Mouse (Mus musculus) fibroblast of lung, adult 2 months (primary cell): ENCODE measurements at regions not wholly inside any gene's neighbourhood (a gene's known extent, or its start where the extent isn't known, plus 50 kb on each side); places are given as distances from the start of the nearest gene placed in this dataset.

Experiments used
- DNase-seq: peaks from one replicate; pipeline ENCODE4 v3.0.0-alpha.2; 2011; ENCODE audit warnings: low read depth

GRCm38 (mm10) chr7:34587239-34587638 is 69.3 kb downstream of the Kctd15 start:
- no peak for DNase-seq

- DNase-seq: no peak
Observed at GRCm38 (mm10) chr7:34585312-34585865, 71.1 kb downstream of the Kctd15 start.

GRCm38 (mm10) chr7:34584870-34585269 is 71.7 kb downstream of the Kctd15 start:
- DNase-seq: no peak

- no peak for DNase-seq
Observed at GRCm38 (mm10) chr7:34580866-34581265, 75.7 kb downstream of the Kctd15 start.

- DNase-seq: no peak
Observed at GRCm38 (mm10) chr7:34571295-34571694, 85.2 kb downstream of the Kctd15 start.

GRCm38 (mm10) chr7:34570114-34571065 is 86.1 kb downstream of the Kctd15 start:
- peak; percentile 67 for DNase-seq

GRCm38 (mm10) chr7:34569747-34570113 is 86.8 kb downstream of the Kctd15 start:
- DNase-seq: no peak

GRCm38 (mm10) chr7:34567575-34567974 is 89.0 kb downstream of the Kctd15 start:
- no peak for DNase-seq

GRCm38 (mm10) chr7:34562160-34562559 is 94.4 kb downstream of the Kctd15 start:
- DNase-seq: peak; percentile 47

GRCm38 (mm10) chr7:34558615-34559343 is 97.8 kb downstream of the Kctd15 start:
- DNase-seq: no peak

- DNase-seq: no peak
Observed at GRCm38 (mm10) chr7:34555196-34555595, 101.3 kb downstream of the Kctd15 start.

GRCm38 (mm10) chr7:34546609-34547316 is 109.8 kb downstream of the Kctd15 start:
- peak; percentile 46 for DNase-seq

GRCm38 (mm10) chr7:34545906-34546305 is 110.6 kb downstream of the Kctd15 start:
- no peak for DNase-seq

GRCm38 (mm10) chr7:34541906-34542305 is 114.6 kb downstream of the Kctd15 start:
- no peak for DNase-seq

GRCm38 (mm10) chr7:34541000-34541399 is 115.5 kb downstream of the Kctd15 start:
- no peak for DNase-seq

- no peak for DNase-seq
Observed at GRCm38 (mm10) chr7:34539856-34540255, 116.7 kb downstream of the Kctd15 start.

GRCm38 (mm10) chr7:34538310-34539055 is 118.0 kb downstream of the Kctd15 start:
- DNase-seq: no peak

GRCm38 (mm10) chr7:34537122-34537521 is 119.4 kb downstream of the Kctd15 start:
- DNase-seq: no peak

GRCm38 (mm10) chr7:34534241-34534640 is 122.3 kb downstream of the Kctd15 start:
- no peak for DNase-seq

- no peak for DNase-seq
Observed at GRCm38 (mm10) chr7:34531639-34532038, 124.9 kb downstream of the Kctd15 start.

GRCm38 (mm10) chr7:34507858-34508257 is 114.7 kb upstream of the Lsm14a start:
- no peak for DNase-seq
